Mouse (Mus musculus) cortical plate, adult 2 months (tissue): ENCODE results near the gene Evi5.

Experiments
- CTCF ChIP-seq: fragments of 200-500 bp; IDR thresholded peaks from 2 replicates; pipeline ENCODE4 v1.5.1; 2011; ENCODE audit warnings: mild to moderate bottlenecking, control low read depth, low read length; ENCODE audit not compliant: insufficient read depth; ENCODE audit errors: extremely low read depth
- POLR2A ChIP-seq: fragments of 200-500 bp; IDR thresholded peaks from 2 replicates; pipeline ENCODE4 v1.6.1; 2011; ENCODE audit warnings: mild to moderate bottlenecking, low read length, control low read depth; ENCODE audit not compliant: insufficient read depth; ENCODE audit errors: extremely low read depth

DNA sequence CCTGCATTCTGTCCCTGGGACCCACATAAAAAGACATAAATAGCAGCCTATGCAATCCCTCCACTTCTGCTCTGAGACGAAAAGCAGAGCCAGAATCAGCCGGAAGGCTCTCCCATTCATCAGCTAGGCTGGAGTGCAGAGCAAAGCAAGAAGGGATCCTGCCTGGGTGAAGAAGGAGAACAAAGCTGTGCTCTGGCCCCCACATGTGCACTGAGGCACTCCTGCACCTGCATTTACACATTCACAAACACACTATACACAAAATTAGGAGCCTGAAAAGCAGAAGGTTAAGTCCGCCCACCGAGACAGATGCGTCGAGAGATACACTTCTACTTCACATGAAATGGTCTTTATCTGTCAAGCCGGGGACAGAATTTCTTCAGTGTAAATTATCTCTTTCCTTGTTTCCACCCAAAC lies 1.0 kb downstream of the Evi5 start:
- TF ChIP-seq CTCF (no peak), POLR2A (peak; percentile 63; the same call in 1 of the 2 replicates)
